ENCODE assay signal across 23 mouse cellular contexts in genomic region chr5:129521913-129522312, GRCm38 (mm10). TPM values are rescaled to one million over a fixed set of nuclear protein-coding genes. Genes with fewer than 3 reads are reported as not detected.
DNase-seq lines count a peak whose midpoint lies in the region; ATAC-seq and TF ChIP-seq lines count a peak whose summit lies in the region.
"Had no signal": no experiment of that assay in that cellular context is flagged by ENCODE, and none has a peak within 500 bp of the region (broad histone marks: within the 10 kb centered on the region; RNA-seq: fewer than 3 reads in every experiment).

No protein-coding gene starts in this region.

- TF ChIP-seq CTCF in left cerebral cortex, adult 2 months (IDR thresholded peaks at IDR 0.05) = no peak

- intact Hi-C loops in left cerebral cortex, adult 2 months (cut with DNase I) = no loop called here

- H3K4me3 ChIP-seq in left cerebral cortex, adult 2 months = no peak overlapping the region
- H3K4me3 ChIP-seq: embryonic facial prominence, embryonic 13.5 days; embryonic facial prominence, embryonic 15.5 days; erythroblast, embryonic 14.5 days; forebrain, embryonic 10.5 days; forebrain, embryonic 12.5 days had no signal

- peak overlapping the region; percentile 76 for H3K27ac ChIP-seq in left cerebral cortex, adult 2 months
- H3K27ac ChIP-seq: embryonic facial prominence, embryonic 13.5 days; embryonic facial prominence, embryonic 15.5 days; forebrain, embryonic 10.5 days; forebrain, embryonic 12.5 days had no signal

- no peak for DNase-seq in left cerebral cortex, adult 2 months (ENCODE audit: extremely low spot score in 1 of 2, low spot score in 2 of 2)
- no peak for DNase-seq in left cerebral cortex, adult 18-20 months (ENCODE audit: low spot score in 2 of 2)
- DNase-seq in urinary bladder, adult 18-20 months (ENCODE audit: low spot score in 2 of 2) = no peak
- no peak for DNase-seq in retina, postnatal 1 day
- DNase-seq: adrenal gland, adult 8-10 months; adrenal gland, postnatal 14 days; adrenal gland, postnatal 36 days; B cell, adult 2 months; cerebellum, adult 11-12 months; cerebellum, adult 2 months; cerebellum, adult 9-10 months had no signal

- peak; percentile 73 for ATAC-seq in granulocyte monocyte progenitor cell, adult 5-6 weeks (replicated peaks; ENCODE audit: poor library complexity, severe bottlenecking)
- peak; percentile 38; the same call in 1 of the 2 replicates for ATAC-seq in megakaryocyte progenitor cell, adult 5-6 weeks (replicated peaks; ENCODE audit: poor library complexity)
- ATAC-seq: activated CD4-positive, CD25-positive, alpha-beta regulatory T cell, adult 4 months; CD4-positive, CD25-positive, alpha-beta regulatory T cell, adult 4 months; forebrain, embryonic 14.5 days; forebrain, embryonic 16.5 days; Patski had no signal

RNA-seq across cellular contexts. Expression of gene Sfswap, which starts 20.9 kb away (rescaled TPM):
- 100 to 1,000 TPM; 108 to 118 TPM for total RNA-seq in left cerebral cortex, adult 2 months (2021)
- total RNA-seq in left cerebral cortex, adult 18-20 months (2021) = 100 to 1,000 TPM in 1 of 2 experiments, 10 to 100 TPM in 1; 86.2 to 104 TPM
- total RNA-seq in granulocyte monocyte progenitor cell, adult 5-6 weeks (2014; fragmentation: Nextera tagmentation) = 75.3 and 87.2 TPM in 2 replicates
- total RNA-seq in granulocyte monocyte progenitor cell, adult 5-6 weeks (2017) = 67.2 and 72.7 TPM in 2 replicates
- 42.3 and 60.8 TPM in 2 replicates for total RNA-seq in megakaryocyte progenitor cell, adult 5-6 weeks (2015)
- total RNA-seq in megakaryocyte progenitor cell, adult 5-6 weeks (2017) = 57.1 and 66.2 TPM in 2 replicates
